Mouse (Mus musculus) embryonic fibroblast, embryonic 13.5 days (primary cell): Measurements from ENCODE around the gene Rap1b. TPM values are rescaled to one million over a fixed set of nuclear protein-coding genes. Genes with fewer than 3 reads are reported as not detected.
A peak's percentile ranks its signal among the peaks of the same experiment; 100 is the strongest.
"Not testable (repeated sequence)": the region's sequence is repeated elsewhere in the genome, so short reads cannot be mapped to it uniquely, and the experiment has no call there.

Source experiments
- H3K27ac ChIP-seq: 2 replicates; pipeline ENCODE4 v1.5.1; 2012; ENCODE audit warnings: low read length, control low read depth, inconsistent platforms; ENCODE audit not compliant: insufficient read depth
- H3K4me1 ChIP-seq: 2 replicates; pipeline ENCODE4 v1.6.1; 2011; ENCODE audit warnings: low read length; ENCODE audit not compliant: control insufficient read depth, insufficient read depth
- H3K4me3 ChIP-seq: 2 replicates; pipeline ENCODE4 v1.5.1; 2011; ENCODE audit warnings: mild to moderate bottlenecking, control low read depth, low read length; ENCODE audit not compliant: insufficient read depth
- CTCF ChIP-seq: IDR thresholded peaks from 2 replicates; pipeline ENCODE4 v1.5.1; 2011; ENCODE audit warnings: mild to moderate bottlenecking, control low read depth, low read length, moderate library complexity, borderline replicate concordance; ENCODE audit not compliant: insufficient read depth
- POLR2A ChIP-seq: IDR thresholded peaks from 2 replicates; pipeline ENCODE4 v1.6.1; 2011; ENCODE audit warnings: low read depth, mild to moderate bottlenecking, control low read depth, low read length, moderate library complexity
- polyA plus RNA-seq: library from polyadenylated mRNA; stranded (reverse); fragments of >200 nt; gene quantifications from 2 replicates; pipeline ENCODE4 v1.2.4, GENCODE M21; 2011; ENCODE audit warnings: low read depth; ENCODE audit not compliant: missing spikeins, insufficient read length

Gene Rap1b
- polyA plus RNA-seq, result 186 and 209 TPM in 2 replicates

- Histone ChIP-seq H3K4me3 (peak within 1 kb of the TSS; percentile 98), H3K27ac (peak within 1 kb of the TSS; percentile 90), H3K4me1 (no peaks in the 10 kb centered on the region; the same call in 1 of the 2 replicates)
- TF ChIP-seq CTCF, result no peak
- peak; percentile 96 for TF ChIP-seq POLR2A
Observed at GRCm38 (mm10) chr10:117845597-117846259, at the start of gene Rap1b. Gene Rap1b (minus strand): TSS chr10:117846035.

- no peak overlapping the region for H3K4me3 ChIP-seq
- H3K27ac ChIP-seq, result no peak overlapping the region
- no peaks in the 10 kb centered on the region for H3K4me1 ChIP-seq
- no peak for TF ChIP-seq POLR2A
- no peak for TF ChIP-seq CTCF
Observed at GRCm38 (mm10) chr10:117895186-117895585, 49.4 kb upstream of the Rap1b start.

GRCm38 (mm10) chr10:117894114-117895035, 48.5 kb upstream of the Rap1b start:
- H3K4me3 ChIP-seq, result no peak overlapping the region
- no peaks in the 10 kb centered on the region for H3K4me1 ChIP-seq
- no peak for TF ChIP-seq POLR2A
- TF ChIP-seq CTCF, result no peak
- H3K27ac ChIP-seq, result no peak overlapping the region

GRCm38 (mm10) chr10:117893128-117893527, 47.3 kb upstream of the Rap1b start:
- H3K4me1 ChIP-seq, H3K4me3 ChIP-seq, H3K27ac ChIP-seq: not testable (repeated sequence)

- Histone ChIP-seq H3K27ac (no peak overlapping the region), H3K4me3 (no peak overlapping the region), H3K4me1 (no peaks in the 10 kb centered on the region)
- TF ChIP-seq POLR2A, result no peak
- no peak for TF ChIP-seq CTCF
Observed at GRCm38 (mm10) chr10:117891327-117891726, 45.5 kb upstream of the Rap1b start.

- Histone ChIP-seq H3K4me1 (no peaks in the 10 kb centered on the region), H3K4me3 (no peak overlapping the region), H3K27ac (no peak overlapping the region)
- TF ChIP-seq CTCF (no peak), POLR2A (no peak)
Observed at GRCm38 (mm10) chr10:117888822-117889221, 43.0 kb upstream of the Rap1b start.

GRCm38 (mm10) chr10:117885358-117885757, 39.5 kb upstream of the Rap1b start:
- H3K4me3 ChIP-seq, result no peak overlapping the region
- H3K27ac ChIP-seq, result no peak overlapping the region
- no peaks in the 10 kb centered on the region for H3K4me1 ChIP-seq
- TF ChIP-seq POLR2A, result no peak

- Histone ChIP-seq H3K27ac (no peak overlapping the region), H3K4me1 (no peaks in the 10 kb centered on the region), H3K4me3 (no peak overlapping the region)
- TF ChIP-seq CTCF (no peak), POLR2A (no peak)
Observed at GRCm38 (mm10) chr10:117884760-117885159, 38.9 kb upstream of the Rap1b start.

- Histone ChIP-seq H3K4me3 (no peak overlapping the region), H3K4me1 (no peaks in the 10 kb centered on the region), H3K27ac (no peak overlapping the region)
- no peak for TF ChIP-seq CTCF
- no peak for TF ChIP-seq POLR2A
Observed at GRCm38 (mm10) chr10:117883438-117883837, 37.6 kb upstream of the Rap1b start.

GRCm38 (mm10) chr10:117878628-117879027, 32.8 kb upstream of the Rap1b start:
- Histone ChIP-seq H3K4me1 (no peaks in the 10 kb centered on the region), H3K4me3 (no peak overlapping the region), H3K27ac (no peak overlapping the region)
- TF ChIP-seq POLR2A (no peak), CTCF (no peak)
